Mouse (Mus musculus) kidney, postnatal 10 days (tissue): ENCODE data around the gene Dlk1.

Experiments
- DNase-seq: peaks from one replicate; pipeline ENCODE4 v3.0.0; 2021; ENCODE audit warnings: mixed read lengths

Dlk1 gene

DNA sequence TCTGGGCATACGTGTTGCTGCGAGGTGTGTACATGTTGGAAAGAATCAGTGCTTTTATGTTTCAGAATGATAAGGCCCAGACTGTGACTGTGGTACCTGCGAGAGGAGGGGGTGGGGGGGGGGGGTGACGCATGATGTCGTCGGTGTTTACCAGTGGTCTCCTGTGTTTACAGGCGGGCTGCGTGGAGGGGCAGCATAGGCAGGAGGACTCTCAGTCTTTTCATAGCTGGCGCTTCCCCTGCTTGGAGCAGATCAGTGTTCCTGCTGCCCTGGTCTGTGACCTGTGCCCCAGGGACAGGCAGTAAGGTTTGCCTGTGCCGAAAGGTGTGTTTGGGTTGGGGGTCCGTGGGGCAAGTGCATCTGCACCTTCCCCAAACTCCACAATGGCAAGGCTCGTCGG lies at the start of gene Dlk1:
TSS of gene Dlk1 (plus strand) at position 232 of the 400 bp plus-strand sequence.
- DNase-seq, result no peak

DNA sequence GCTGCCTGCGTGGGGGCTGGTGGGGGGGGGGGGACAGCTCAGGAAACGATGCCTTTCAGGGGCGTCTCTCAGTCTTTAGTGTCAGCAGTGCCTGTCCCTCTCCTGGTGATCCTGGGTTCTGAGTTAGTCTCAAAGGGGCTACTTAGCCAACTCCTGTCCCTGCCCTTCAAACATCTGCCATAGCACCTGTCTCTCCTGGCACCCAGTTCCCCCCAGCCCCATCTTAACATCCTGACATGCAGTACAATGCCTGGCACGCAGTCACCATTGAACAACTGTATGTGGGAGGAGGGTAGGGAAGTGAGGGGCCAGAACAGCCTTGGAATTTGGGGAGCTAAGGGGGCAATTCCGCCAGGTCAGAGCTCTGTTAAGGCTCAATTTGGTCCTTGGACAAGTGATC lies 49.7 kb upstream of the Dlk1 start:
- DNase-seq, result no peak

DNA sequence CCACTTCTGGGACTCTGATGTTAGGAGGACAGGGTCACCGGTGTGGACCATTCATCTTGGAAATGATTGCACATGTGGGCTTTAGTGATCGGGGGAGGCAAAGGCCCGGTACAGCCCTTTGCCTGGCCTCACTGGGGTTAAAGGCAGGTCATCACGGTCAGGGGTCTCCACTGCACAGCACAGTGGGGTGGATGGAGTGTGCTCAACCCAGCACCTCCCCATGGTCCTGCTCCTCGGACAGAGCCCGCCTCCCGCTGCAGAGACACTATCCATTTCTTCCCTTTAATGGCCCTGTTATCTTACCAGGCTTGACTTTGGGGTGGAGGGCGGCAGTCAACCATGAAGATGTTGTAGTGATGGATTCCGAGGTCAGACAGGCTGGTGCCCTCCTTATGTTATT lies 48.9 kb upstream of the Dlk1 start:
- no peak for DNase-seq

DNA sequence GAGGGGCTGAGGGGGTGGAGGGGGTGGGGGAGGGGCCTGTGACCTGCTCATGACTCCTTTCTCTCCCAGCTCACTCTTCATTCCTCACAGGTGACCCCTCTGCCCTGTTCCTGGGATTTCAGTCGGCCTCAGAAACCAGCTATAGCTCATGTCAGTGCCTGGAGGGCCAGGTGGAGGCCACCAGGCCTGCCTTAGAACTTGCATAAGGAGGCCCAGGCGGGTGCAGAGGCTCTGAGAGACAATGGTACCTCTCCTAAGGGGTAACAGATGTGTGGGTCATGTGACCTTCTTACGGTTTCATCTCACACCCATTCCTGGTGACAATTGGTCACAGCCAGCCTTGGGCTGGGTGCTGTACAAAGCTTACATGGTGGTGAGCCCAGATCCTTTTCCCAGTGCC lies 46.6 kb upstream of the Dlk1 start:
- DNase-seq, result no peak

DNA sequence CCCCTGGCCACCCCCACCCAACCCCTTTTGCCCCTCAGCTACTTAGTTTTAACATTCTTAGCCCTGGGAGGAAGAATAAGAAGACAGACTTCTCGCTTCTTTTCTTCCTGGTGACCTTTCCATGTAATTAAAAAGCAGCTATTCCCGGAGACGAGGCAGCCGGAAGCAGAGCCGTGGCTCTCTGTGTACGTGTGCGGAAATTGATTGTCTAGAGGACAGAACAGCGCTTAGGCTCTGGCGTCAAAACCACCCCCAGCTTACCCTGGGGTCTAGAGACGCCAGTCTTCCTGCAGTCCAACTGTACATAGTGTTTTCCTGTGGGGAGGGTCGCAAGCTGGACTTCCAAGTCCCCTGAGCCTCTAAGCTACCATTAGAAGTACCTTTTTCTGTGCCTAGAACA lies 41.9 kb upstream of the Dlk1 start:
- no peak for DNase-seq

DNA sequence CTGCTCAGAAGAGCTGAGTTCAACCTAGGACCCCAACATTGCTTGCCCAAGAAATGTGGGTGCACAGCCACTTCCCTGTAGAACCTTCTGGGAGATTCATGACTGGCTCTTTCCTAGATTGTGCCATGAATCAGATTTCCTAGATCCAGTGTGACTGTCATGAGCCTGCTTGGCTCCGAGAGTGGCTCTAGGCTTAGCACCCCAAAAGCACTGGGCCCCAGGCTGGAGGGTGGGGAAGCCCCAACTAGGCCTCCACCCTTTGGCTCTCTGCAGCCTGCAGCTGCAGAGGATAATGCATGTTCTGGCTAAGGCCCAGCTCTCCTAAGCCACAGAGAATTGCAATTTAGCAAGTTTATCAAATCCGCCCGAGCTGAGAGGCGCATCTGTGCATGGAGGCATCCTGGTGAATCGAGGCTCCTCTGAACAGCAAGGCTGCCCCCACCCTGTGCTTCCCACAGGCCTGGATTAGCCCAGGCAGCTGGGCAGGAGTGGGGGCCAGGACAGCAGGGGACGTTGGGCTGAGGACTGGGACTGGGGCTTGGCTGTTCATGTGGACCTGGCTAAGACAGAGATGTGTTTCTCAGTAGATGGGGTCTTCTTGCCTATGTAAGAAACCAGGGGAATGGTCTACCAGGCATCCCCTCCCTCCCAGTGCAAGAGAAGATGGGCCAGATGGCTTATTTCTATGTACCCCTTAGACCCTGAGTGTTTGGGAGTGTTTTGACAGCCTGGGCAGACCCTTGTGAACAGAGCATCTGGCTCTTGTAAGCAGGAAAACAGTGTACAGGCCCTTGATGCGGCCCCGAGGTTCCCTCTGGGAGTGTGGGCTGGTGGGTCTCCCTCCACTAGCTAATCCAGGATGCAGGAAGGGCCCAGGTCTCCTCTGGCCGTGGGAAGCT lies 41.2 kb upstream of the Dlk1 start:
- no peak for DNase-seq

DNA sequence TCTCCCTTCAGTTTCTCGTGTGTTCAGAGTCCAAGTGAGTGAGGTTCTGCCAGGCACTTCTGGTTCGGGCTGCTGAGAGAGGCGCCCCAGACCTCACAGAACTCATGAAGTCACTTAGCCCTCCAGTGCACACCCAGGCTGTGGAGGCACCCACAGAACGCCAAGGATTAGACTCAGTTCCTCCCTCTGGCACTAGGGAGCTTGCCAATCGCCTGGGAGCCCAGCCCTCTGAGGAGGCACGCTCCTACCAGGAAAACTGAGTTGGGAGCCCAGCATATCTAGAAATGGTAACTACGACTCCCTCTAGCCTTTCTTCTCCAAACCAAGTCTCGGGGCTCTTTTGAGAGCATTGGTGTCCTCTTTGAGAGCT lies 40.6 kb upstream of the Dlk1 start:
- DNase-seq, result no peak

DNA sequence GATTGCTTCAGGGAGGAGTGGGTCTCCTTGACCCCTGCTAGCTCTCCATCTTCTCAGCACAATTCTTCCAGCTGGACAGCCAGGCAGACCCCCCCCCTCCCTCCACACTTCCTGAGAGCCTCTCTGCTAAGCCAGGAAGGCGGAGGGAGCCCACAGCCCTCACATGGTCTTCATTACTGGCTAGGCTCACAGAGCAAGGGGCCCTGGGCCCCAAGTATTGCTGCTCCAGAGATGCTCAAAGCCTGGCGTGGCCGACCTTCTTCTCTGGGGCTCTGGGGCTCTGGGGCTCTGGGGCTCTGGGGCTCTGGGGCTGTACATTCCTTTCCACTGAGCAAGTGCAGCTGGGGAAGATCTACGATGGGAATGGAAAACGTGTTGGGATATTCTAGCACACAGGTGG lies 39.9 kb upstream of the Dlk1 start:
- DNase-seq, result peak; percentile 37

DNA sequence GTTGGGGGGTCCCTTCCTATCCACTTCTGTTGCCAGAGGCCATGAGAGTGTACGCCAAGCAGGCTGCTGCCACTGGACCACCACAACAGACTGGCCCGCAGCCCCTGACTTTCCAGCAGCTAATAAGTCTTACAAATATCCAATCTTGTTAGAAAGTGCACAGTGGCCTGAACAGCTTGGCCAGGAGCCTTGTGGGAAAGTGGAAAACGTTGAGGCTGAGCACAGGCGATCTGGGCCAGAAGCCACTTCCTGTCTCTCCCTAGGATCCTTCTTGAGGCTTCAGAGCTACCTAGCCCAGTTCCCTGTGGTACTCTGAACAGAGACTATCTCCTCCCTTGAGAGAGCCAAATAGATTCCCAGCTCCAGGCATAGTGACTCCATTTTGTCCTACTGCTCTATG lies 39.3 kb upstream of the Dlk1 start:
- DNase-seq, result no peak

DNA sequence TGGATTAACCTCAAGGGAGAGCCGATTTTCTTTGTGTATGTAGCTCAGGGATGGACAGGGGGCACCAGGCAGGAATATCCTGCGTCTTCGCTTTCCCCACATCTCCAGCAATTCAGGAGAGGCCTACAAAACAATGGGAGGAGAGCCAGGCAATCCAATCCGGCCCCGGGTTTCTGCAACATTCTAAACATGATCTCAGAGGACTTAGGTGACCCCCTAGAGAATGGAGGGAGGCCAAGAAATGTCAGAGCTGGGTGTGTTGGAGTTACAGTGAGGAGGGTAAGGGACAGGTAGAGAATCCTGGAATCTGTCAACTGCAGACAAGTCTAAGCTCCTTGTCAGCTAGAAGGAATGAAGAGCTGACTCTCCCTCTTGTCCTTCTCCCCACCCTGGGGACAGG lies 35.9 kb upstream of the Dlk1 start:
- no peak for DNase-seq

DNA sequence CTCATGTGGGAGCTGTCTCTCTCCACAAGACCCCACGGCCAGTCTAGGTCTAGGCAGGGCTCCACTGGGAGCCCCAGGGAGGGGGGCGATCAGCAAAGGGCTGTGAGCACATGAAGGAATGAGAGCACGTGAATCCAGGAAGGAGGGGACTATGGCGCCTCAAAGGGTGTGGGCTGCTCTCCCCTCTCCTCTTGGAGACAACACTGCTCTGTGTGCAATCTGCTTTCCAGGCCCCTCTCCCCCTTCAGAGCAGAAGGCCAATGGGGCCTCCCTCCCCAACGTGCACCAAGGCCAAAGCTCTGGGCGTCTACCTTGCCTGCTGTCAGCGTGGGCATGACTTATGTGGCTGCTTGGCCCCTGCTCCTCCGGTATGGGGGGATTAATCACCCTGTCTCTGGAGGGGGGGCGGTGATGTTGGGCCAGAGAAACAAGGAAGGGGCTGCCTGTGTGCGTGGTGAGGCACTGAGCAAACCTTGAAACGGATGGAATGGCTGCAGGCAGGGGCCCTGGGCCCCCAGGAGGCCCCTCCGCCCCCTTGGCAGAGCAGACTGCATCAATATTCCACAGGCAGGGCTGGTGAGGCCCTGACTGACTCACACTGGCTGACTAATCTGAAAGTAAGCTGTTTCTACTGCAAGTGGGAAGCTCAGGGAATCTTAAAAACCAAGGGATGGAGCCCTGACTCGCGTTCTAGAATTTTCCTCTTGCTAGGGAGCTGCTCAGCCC lies 35.0 kb upstream of the Dlk1 start:
- no peak for DNase-seq

DNA sequence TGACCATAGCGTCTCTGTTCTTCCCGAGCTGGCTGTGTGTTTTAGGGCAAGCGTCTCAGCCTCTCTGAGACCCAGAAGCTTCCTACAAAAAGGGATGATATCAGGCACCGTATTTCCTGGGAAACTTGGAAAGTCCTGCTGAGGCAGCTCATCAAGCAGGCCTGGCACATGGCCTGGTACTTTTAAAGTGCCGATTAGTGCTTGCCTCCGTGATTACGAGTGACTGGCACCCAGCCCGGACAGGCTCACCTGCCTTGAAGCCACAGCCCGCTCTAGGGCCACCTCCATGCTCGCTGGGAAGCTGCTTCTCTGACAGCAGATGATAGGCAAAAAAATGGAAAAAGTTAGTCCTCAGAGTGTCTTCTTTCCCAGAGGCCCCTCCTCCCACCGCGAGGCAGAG lies 32.6 kb upstream of the Dlk1 start:
- no peak for DNase-seq

DNA sequence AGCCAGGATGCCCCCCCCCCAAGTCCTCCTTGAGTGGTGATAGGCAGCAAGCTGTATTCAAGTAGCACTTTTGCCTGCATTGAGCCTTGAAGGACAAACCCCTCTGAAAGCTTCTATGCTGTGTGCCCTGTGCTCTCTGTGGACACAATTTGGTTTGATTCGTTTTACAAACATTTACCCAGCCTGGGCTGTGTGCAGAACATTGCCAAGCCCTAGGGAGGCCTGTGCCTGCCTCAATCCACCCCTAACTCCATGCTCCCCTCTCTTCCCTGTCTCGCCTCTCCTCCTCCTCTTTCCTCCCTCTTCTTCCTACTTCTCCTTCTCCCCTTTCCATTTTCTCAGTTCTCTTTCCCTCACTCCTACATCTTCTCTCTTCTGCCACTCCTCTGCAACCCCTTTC lies 29.5 kb upstream of the Dlk1 start:
- DNase-seq, result no peak

DNA sequence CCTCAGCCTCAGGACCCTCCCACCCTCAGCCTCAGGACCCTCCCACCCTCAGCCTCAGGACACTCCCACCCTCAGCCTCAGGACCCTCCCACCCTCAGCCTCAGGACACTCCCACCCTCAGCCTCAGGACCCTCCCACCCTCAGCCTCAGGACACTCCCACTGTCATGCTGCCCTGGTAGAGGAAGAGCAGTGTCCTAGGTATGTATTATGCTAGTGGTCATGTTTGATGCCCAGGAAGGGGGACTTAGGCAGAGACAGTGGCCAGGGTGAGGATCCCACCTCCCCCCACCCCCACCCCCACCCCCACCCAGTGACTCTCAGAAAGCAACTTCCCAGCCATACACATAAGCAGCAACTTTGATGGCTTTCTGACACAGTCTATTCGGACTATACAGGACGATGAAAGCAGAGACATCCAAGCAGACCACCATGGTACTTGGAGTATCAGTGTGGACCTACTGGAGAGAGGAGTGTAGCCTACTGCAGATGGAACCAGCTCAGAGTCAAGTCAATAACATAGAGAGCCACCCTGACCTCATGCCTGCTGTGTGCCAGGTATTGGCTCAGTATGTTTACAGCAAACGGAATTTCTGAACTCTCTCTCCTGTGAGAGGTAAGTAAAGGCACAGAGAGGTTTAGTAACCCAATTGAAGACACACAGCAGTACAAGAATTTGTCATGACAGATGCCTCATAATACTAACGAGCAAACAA lies 28.8 kb upstream of the Dlk1 start:
- DNase-seq, result no peak

DNA sequence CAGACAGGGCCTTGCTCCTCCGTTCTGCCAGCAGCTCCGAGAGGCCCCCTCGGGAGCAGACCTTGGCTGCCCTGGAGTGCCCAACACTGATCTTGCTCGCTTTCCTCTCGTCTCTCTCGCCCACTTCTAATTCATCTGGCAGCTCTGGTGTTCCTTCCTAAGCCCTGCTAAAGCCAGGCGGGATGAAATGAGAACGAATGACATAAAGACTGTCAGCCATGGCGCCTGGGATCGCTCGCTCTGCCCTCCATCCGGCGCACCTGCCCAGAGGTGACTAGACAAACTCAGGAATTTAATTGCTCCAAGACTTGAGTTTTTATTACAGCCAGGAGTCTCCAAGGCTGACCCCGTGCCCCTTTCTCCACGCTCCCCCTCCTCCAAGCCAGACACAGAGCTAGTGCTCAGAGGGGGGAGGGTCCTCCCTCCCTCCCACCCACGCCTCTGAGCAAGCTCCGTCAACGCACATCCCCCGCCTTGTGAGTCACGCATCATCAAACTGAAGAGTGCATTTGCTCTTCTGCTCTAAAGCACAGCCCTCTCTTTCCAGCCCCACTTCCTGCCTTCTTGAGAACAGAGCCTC lies 27.8 kb upstream of the Dlk1 start:
- DNase-seq, result no peak

DNA sequence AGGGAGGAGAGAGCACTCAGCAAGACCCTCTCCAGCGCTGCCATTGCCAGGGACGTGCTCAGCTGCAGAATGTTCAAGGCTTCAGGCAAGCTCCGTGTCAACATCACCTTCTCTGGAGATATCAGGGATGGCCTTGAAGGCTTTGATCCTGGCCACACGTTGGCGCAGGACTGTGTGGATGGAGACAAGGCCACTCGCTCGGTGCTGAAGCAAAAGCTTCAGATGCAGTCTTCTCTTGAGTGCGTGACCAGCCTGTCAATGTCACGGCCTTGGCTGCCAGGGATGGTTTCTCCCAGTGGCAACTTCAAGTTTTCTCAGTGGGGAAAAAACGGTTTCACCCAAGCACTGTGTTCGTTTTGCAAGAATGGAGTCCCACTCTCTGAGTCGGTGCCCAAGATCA lies 26.6 kb upstream of the Dlk1 start:
- no peak for DNase-seq

DNA sequence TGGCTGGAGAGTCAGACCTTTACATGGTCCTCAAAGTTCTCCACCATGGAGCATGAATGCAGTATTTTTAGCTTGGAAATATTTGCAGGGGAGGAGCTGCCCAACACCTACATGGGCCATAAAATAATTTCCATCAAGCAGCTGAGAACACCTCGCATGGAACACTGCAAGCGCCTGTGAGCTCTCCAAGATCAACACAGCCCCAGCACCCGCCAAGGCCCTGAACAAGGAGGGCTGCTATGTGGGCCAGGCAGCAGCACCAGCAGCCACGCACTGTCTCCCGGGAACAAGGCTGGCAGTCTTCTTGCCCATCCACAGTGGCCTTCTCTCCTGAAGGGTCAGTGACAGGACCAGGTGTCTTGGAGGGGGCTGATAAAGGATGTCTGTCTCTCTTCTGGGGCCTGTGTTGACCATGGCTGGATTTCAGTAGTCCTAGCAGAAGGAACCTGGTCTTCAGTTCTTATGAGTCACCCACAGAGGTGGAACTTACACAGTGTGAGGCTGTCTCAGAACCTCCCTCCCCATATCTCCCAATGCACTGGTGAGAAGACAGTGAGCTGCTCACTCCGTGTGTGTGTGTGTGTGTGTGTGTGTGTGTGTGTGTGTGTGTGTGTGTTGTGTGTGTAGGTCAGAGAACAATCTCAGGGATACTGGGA lies 20.0 kb upstream of the Dlk1 start:
- DNase-seq, result no peak

DNA sequence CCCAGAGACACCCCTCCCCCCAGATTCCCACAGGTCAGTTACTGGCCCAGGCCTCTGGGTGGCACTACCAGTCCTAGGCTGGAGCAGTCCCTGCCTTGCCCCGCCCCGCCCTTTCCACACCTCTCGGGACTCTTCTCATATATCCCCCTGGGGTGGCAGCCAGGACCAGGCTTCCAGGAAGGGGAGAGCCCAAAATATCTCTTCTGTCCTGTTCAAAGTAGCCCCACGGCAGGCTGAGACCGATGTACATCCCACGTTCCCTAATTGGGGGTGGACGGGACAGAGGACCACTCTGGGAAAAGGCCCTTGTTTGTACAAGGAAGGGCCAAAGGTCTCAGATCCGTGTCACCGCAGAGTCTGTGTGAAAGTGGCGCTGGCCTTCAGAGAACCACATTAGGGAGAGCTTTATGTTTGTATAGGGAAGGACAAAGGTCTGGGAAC lies 16.2 kb upstream of the Dlk1 start:
- peak; percentile 60 for DNase-seq

DNA sequence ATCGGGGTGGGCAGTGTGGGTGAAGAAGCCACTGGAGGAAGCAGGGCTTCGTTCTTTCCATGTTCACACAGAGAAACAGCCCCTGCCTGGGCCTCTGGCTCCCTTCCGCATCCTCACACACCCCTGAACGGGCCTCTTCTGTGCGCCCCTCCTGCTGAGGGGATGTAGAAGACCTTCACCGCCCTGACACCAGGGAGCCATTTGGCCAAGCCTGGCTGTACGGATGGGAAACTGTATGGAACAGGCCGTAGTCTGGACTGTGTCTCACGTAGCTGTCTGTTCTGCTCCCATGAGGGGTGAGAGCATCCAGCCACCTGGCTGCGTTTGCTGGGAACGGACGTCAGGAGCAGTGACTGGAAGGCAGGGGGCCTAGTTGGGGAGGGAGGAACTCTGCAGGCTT lies 15.8 kb upstream of the Dlk1 start:
- no peak for DNase-seq

DNA sequence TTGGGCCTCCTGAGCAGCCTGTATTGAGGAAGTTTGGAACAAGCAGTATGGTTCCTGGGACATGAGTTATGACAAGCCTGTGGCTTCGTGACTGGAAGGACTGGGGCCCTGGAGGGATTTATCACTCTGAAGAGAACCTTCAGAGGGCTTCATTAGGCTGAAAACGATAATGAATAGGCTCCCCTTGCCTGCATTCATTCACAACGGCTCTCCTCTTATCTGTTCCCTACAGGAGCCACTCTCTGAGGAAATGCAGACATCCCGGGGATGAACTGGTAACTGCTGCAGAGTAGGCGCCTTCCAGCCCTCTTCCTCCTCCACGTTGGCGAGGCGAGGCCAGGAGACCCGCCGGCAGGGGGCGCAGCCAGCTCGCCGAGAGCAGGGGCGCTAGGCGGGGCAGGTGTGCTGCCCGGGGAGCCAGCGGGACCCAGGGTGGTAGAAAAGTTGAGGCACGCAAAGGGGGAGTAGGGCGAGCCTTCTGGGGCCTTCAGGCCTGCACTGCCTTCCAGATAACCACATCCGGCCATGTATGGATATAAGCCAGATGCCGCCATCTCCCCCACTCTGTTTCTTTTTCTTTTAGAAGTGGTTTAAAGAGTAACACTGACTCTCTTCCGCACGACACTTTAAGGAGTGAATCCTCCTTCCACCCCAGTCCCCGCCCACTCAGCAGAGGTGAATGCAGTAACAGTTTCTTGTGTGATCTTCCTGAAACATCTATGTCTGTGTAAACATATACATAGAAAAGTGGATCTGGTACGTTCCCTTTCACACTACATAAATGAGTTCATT lies 14.9 kb upstream of the Dlk1 start:
- peak; percentile 90 for DNase-seq

DNA sequence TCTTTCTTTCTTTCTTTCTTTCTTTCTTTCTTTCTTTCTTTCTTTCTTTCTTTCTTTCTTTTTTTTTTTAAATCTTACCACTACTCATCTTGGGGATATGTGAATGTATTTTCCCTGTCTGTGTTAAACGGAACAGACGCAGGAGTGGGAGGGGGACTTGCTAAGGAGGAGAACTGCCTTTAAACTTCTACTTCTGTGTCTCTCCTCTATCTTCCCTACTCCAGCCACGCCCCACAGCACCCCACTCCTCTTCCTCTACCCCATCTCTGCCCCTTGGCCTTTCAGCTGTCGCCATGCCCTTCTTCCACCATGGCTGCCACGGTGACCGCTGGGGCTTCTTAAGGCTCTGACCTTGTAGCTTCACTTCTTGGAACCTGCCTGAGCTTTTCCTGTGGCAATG lies 14.2 kb upstream of the Dlk1 start:
- DNase-seq, result no peak

DNA sequence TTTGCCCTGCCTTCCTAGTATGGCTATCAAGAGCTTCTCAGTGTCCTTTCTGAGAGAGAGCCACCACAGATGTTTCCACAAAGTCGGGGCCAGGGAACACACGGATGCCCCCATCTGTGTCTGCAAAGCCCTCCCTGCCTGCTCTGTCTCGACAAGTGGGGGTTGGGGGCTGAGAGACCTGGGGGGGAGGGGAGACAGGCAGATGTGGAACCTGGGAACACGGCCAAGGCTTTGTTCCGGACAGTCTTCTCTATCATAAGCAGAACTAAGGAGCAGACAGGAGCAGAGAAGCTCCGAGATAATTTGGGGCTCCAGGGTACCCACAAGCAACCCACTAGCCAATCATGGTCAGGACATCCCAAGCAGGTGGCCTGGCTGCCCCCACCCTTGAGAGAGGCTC lies 12.6 kb upstream of the Dlk1 start:
- no peak for DNase-seq
